Mouse (Mus musculus) liver, adult 2 months (tissue): Measurements from ENCODE around the gene Rere.

Source experiments
- CTCF ChIP-seq: fragments of 200-500 bp; IDR thresholded peaks from 2 replicates; pipeline ENCODE4 v1.5.1; 2011; ENCODE audit warnings: low read depth, low read length, control low read depth
- POLR2A ChIP-seq: fragments of 200-500 bp; IDR thresholded peaks from 2 replicates; pipeline ENCODE4 v1.6.1; 2011; ENCODE audit warnings: low read length, control low read depth; ENCODE audit not compliant: insufficient read depth; ENCODE audit errors: extremely low read depth

GRCm38 (mm10) chr4:150544231-150544630, 262.8 kb downstream of the Rere start:
- TF ChIP-seq CTCF, result no peak
- TF ChIP-seq POLR2A, result no peak
